Mouse (Mus musculus) midbrain, postnatal 0 days (tissue): ENCODE measurements around the gene Tex37. TPM values are rescaled to one million over a fixed set of nuclear protein-coding genes. Genes with fewer than 3 reads are reported as not detected.
A peak's percentile ranks its signal among the peaks of the same experiment; 100 is the strongest.

ENCODE experiments used
- ATAC-seq: fragments of 200-750 bp; cut with Nextera tagmentation; 2 replicates; pipeline ENCODE4 v1.8.0; 2017; ENCODE audit warnings: moderate number of reproducible peaks, mild to moderate bottlenecking, moderate TSS enrichment, moderate library complexity; ENCODE audit not compliant: low FRiP score
- DNase-seq: peaks from one replicate; pipeline ENCODE4 v3.0.0-alpha.2; 2015; ENCODE audit warnings: low spot score
- H3K27ac ChIP-seq: fragments of 300-500 bp; sonication (generic); 2 replicates; pipeline ENCODE4 v1.5.1; 2014; ENCODE audit warnings: low read depth, mild to moderate bottlenecking, low read length, mixed read lengths
- H3K27me3 ChIP-seq: fragments of 300-500 bp; sonication (generic); 2 replicates; pipeline ENCODE4 v1.6.1; 2014; ENCODE audit warnings: low read length, control low read depth, mixed read lengths; ENCODE audit not compliant: insufficient read depth
- H3K36me3 ChIP-seq: fragments of 300-500 bp; sonication (generic); 2 replicates; pipeline ENCODE4 v1.6.1; 2014; ENCODE audit warnings: low read length, control low read depth, mixed read lengths; ENCODE audit not compliant: insufficient read depth
- H3K4me1 ChIP-seq: fragments of 300-500 bp; sonication (generic); 2 replicates; pipeline ENCODE4 v1.6.1; 2014; ENCODE audit warnings: mild to moderate bottlenecking, control low read depth, antibody characterized with exemption, low read length, mixed read lengths; ENCODE audit not compliant: insufficient read depth
- H3K4me2 ChIP-seq: fragments of 300-500 bp; sonication (generic); 2 replicates; pipeline ENCODE4 v1.6.1; 2014; ENCODE audit warnings: low read depth, mild to moderate bottlenecking, low read length, mixed read lengths; ENCODE audit not compliant: poor library complexity, severe bottlenecking
- H3K4me3 ChIP-seq: fragments of 300-500 bp; sonication (generic); 2 replicates; pipeline ENCODE4 v1.5.1; 2014; ENCODE audit warnings: low read depth, mild to moderate bottlenecking, low read length, moderate library complexity
- H3K9ac ChIP-seq: fragments of 300-500 bp; sonication (generic); replicated peaks from 2 replicates; pipeline ENCODE4 v1.6.1; 2014; ENCODE audit warnings: mild to moderate bottlenecking, low read length, moderate library complexity, mixed read lengths; ENCODE audit not compliant: poor library complexity, severe bottlenecking
- H3K9me3 ChIP-seq: fragments of 300-500 bp; sonication (generic); 2 replicates; pipeline ENCODE4 v1.6.1; 2016; ENCODE audit warnings: low read length, control low read depth
- CTCF ChIP-seq: IDR thresholded peaks from 2 replicates; pipeline ENCODE4 v1.5.1; 2016; ENCODE audit warnings: antibody characterized with exemption, mild to moderate bottlenecking
- WGBS: fragments of 180-500 bp; shearing (Covaris S2); extraction: QIAGEN DNeasy Blood & Tissue Kit; methylation state at CpG from one replicate; pipeline ENCODE4 v1.1.7; 2014; 5-methylcytosine and 5-hydroxymethylcytosine counted together
- polyA plus RNA-seq: library from polyadenylated mRNA; unstranded; fragments of >200 nt; fragmentation: Nextera tagmentation; extraction: Ambion mirVana; gene quantifications from 2 replicates; pipeline ENCODE4 v1.2.1, GENCODE M21; 2015
- total RNA-seq: library from RNA; depleted of rRNA; stranded (reverse); fragments of >200 nt; gene quantifications from 2 replicates; pipeline ENCODE4 v1.2.3, GENCODE M21; 2014

Gene Tex37
- total and polyA plus RNA-seq, 2 experiments from 2014 or later = not detected

GRCm38 (mm10) chr6:70903689-70904088 lies 15.0 kb downstream of the Tex37 start:
- Histone ChIP-seq H3K4me1 (no peaks in the 10 kb centered on the region), H3K4me2 (no peak overlapping the region), H3K4me3 (no peak overlapping the region), H3K36me3 (peaks cover 36% of the 10 kb centered on the region), H3K27ac (no peak overlapping the region), H3K9me3 (no peaks in the 10 kb centered on the region), H3K27me3 (no peaks in the 10 kb centered on the region), H3K9ac (no peak overlapping the region)
- 89% methylated on average over 5 of the region's 5 CpGs for WGBS
- TF ChIP-seq CTCF = no peak
- ATAC-seq (no peak), DNase-seq (no peak)

- Histone ChIP-seq H3K4me1 (no peaks in the 10 kb centered on the region), H3K9me3 (no peaks in the 10 kb centered on the region), H3K27ac (no peak overlapping the region), H3K9ac (no peak overlapping the region), H3K36me3 (peaks cover 40% of the 10 kb centered on the region), H3K4me3 (no peak overlapping the region), H3K27me3 (no peaks in the 10 kb centered on the region), H3K4me2 (no peak overlapping the region)
- no peak for TF ChIP-seq CTCF
- 32% methylated on average over 8 of the region's 8 CpGs for WGBS
- DNase-seq (no peak), ATAC-seq (no peak)
These were observed 19.1 kb downstream of the Tex37 start for GRCm38 (mm10) chr6:70899594-70900003.

GRCm38 (mm10) chr6:70898166-70898565 lies 20.6 kb downstream of the Tex37 start:
- 79% methylated on average over 6 of the region's 6 CpGs for WGBS
- TF ChIP-seq CTCF = peak; percentile 40
- Histone ChIP-seq H3K36me3 (peaks cover 36% of the 10 kb centered on the region), H3K4me2 (no peak overlapping the region), H3K9ac (no peak overlapping the region), H3K4me3 (no peak overlapping the region), H3K4me1 (no peaks in the 10 kb centered on the region), H3K9me3 (no peaks in the 10 kb centered on the region), H3K27ac (no peak overlapping the region), H3K27me3 (no peaks in the 10 kb centered on the region)
- ATAC-seq (no peak), DNase-seq (no peak)

- Histone ChIP-seq H3K4me3 (no peak overlapping the region), H3K27me3 (no peaks in the 10 kb centered on the region), H3K4me2 (no peak overlapping the region), H3K27ac (no peak overlapping the region), H3K36me3 (peaks cover 62% of the 10 kb centered on the region), H3K9me3 (no peaks in the 10 kb centered on the region), H3K9ac (no peak overlapping the region), H3K4me1 (no peaks in the 10 kb centered on the region)
- DNase-seq = no peak
- ATAC-seq = no peak
- WGBS = 92% methylated on average over 11 of the region's 11 CpGs
- TF ChIP-seq CTCF = no peak
These were observed 30.7 kb downstream of the Tex37 start for GRCm38 (mm10) chr6:70887993-70888392.

GRCm38 (mm10) chr6:70880714-70881304 lies 37.9 kb downstream of the Tex37 start:
- Histone ChIP-seq H3K4me2 (no peak overlapping the region), H3K27me3 (no peaks in the 10 kb centered on the region), H3K4me1 (no peaks in the 10 kb centered on the region), H3K27ac (no peak overlapping the region), H3K9ac (no peak overlapping the region), H3K9me3 (no peaks in the 10 kb centered on the region), H3K36me3 (peaks cover 19% of the 10 kb centered on the region), H3K4me3 (no peak overlapping the region)
- ATAC-seq = peak; percentile 51; the same call in 1 of the 2 replicates
- DNase-seq = peak; percentile 74
- peak; percentile 93 for TF ChIP-seq CTCF
- WGBS = 12% methylated on average over 5 of the region's 5 CpGs

GRCm38 (mm10) chr6:70875017-70875416 lies 43.7 kb downstream of the Tex37 start:
- TF ChIP-seq CTCF = no peak
- ATAC-seq (no peak), DNase-seq (no peak)
- H3K27ac ChIP-seq = no peak overlapping the region
- no peak overlapping the region for H3K9ac ChIP-seq
- no peaks in the 10 kb centered on the region for H3K36me3 ChIP-seq
- no peaks in the 10 kb centered on the region for H3K27me3 ChIP-seq
- no peaks in the 10 kb centered on the region for H3K4me1 ChIP-seq
- H3K4me3 ChIP-seq = no peak overlapping the region
- 97% methylated on average over 1 of the region's 1 CpGs for WGBS
- no peak overlapping the region for H3K4me2 ChIP-seq
- no peaks in the 10 kb centered on the region for H3K9me3 ChIP-seq
